In genomic region chr7:75558225-75558624, GRCm38 (mm10) we compare ENCODE assay signal across 15 mouse cellular contexts.
DNase-seq lines count a peak whose midpoint lies in the region; ATAC-seq and TF ChIP-seq lines count a peak whose summit lies in the region.
"Had no signal": no experiment of that assay in that cellular context is flagged by ENCODE, and none has a peak within 500 bp of the region (broad histone marks: within the 10 kb centered on the region; RNA-seq: fewer than 3 reads in every experiment).

No protein-coding gene starts in this region.

- no peaks in the 10 kb centered on the region for H3K27me3 ChIP-seq in lung, embryonic 14.5 days (ENCODE audit: insufficient read depth, low read length)
- H3K27me3 ChIP-seq in intestine, embryonic 15.5 days (replicated peaks) = no peaks in the 10 kb centered on the region
- no peaks in the 10 kb centered on the region for H3K27me3 ChIP-seq in stomach, embryonic 16.5 days (ENCODE audit: control insufficient read depth, insufficient read depth, low read length)
- H3K27me3 ChIP-seq: forebrain, embryonic 12.5 days; neural tube, embryonic 12.5 days had no signal

- H3K4me1 ChIP-seq in lung, embryonic 14.5 days (ENCODE audit: insufficient read depth) = peaks cover 8% of the 10 kb centered on the region
- peaks cover 6% of the 10 kb centered on the region for H3K4me1 ChIP-seq in lung, adult 2 months (ENCODE audit: control insufficient read depth, insufficient read depth, low read length)
- peaks cover 12% of the 10 kb centered on the region for H3K4me1 ChIP-seq in intestine, embryonic 15.5 days (replicated peaks)
- peaks cover 40% of the 10 kb centered on the region for H3K4me1 ChIP-seq in stomach, embryonic 16.5 days (ENCODE audit: control insufficient read depth, insufficient read depth, low read length)
- H3K4me1 ChIP-seq: neural tube, embryonic 12.5 days had no signal

- ATAC-seq in lung, embryonic 14.5 days (ENCODE audit: insufficient read depth) = no peak
- ATAC-seq in intestine, embryonic 15.5 days = 0 out of 2 replicates have a peak, but pooled peaks have one; percentile 24
- ATAC-seq in stomach, embryonic 16.5 days (ENCODE audit: insufficient read depth, low FRiP score) = peak; percentile 34; the same call in 1 of the 2 replicates

- H3K36me3 ChIP-seq in lung, embryonic 14.5 days (ENCODE audit: insufficient read depth) = no peaks in the 10 kb centered on the region
- no peaks in the 10 kb centered on the region for H3K36me3 ChIP-seq in intestine, embryonic 15.5 days
- no peaks in the 10 kb centered on the region for H3K36me3 ChIP-seq in stomach, embryonic 16.5 days (ENCODE audit: control insufficient read depth, insufficient read depth, low read length)
- H3K36me3 ChIP-seq: forebrain, embryonic 12.5 days; neural tube, embryonic 12.5 days had no signal

- TF ChIP-seq POLR2A in lung, adult 2 months (IDR thresholded peaks at IDR 0.05; ENCODE audit: borderline replicate concordance, extremely low read depth, low read depth, low read length) = no peak

- WGBS in lung, embryonic 14.5 days = 38% methylated on average over 1 of the region's 1 CpGs
- WGBS in lung, adult 2 months = 88% methylated on average over 1 of the region's 1 CpGs
- 57% methylated on average over 1 of the region's 1 CpGs for WGBS in intestine, embryonic 15.5 days
- 38% methylated on average over 1 of the region's 1 CpGs for WGBS in stomach, embryonic 16.5 days

- intact Hi-C loops in heart, postnatal 25 days (cut with DNase I) = loop anchor here (10.0 kb wide), 1 partner anchor 423 kb away; no protein-coding TSS in a partner anchor

- no peaks in the 10 kb centered on the region for H3K9me3 ChIP-seq in lung, embryonic 14.5 days (ENCODE audit: low read depth, low read length)
- no peaks in the 10 kb centered on the region for H3K9me3 ChIP-seq in intestine, embryonic 15.5 days
- no peaks in the 10 kb centered on the region for H3K9me3 ChIP-seq in stomach, embryonic 16.5 days (replicated peaks; ENCODE audit: control insufficient read depth, low read length)
- H3K9me3 ChIP-seq: forebrain, embryonic 12.5 days; neural tube, embryonic 12.5 days had no signal

- no peak for TF ChIP-seq CTCF in lung, embryonic 14.5 days (IDR thresholded peaks at IDR 0.05; ENCODE audit: low read depth)
- TF ChIP-seq CTCF in lung, adult 2 months (IDR thresholded peaks at IDR 0.05; ENCODE audit: insufficient read depth, low read length) = no peak

- H3K4me3 ChIP-seq in lung, embryonic 14.5 days (ENCODE audit: low read depth, low read length) = no peak overlapping the region
- H3K4me3 ChIP-seq in lung, adult 2 months (replicated peaks; ENCODE audit: extremely low read depth, low read depth, low read length) = no peak overlapping the region
- no peak overlapping the region for H3K4me3 ChIP-seq in intestine, embryonic 15.5 days (replicated peaks)
- H3K4me3 ChIP-seq in stomach, embryonic 16.5 days (replicated peaks; ENCODE audit: low read length) = no peak overlapping the region
- H3K4me3 ChIP-seq: forebrain, embryonic 12.5 days; layer of hippocampus, adult 2 months; neural tube, embryonic 12.5 days had no signal

- H3K9ac ChIP-seq in lung, embryonic 14.5 days = no peak overlapping the region
- no peak overlapping the region for H3K9ac ChIP-seq in intestine, embryonic 15.5 days
- H3K9ac ChIP-seq in stomach, embryonic 16.5 days (ENCODE audit: low read length) = no peak overlapping the region
- H3K9ac ChIP-seq: forebrain, embryonic 12.5 days; neural tube, embryonic 12.5 days had no signal

- DNase-seq in heart, adult 11 months = peak; percentile 86
- DNase-seq in heart, postnatal 25 days (ENCODE audit: low spot score) = no peak
- DNase-seq in lung, embryonic 14.5 days = no peak
- DNase-seq in lung, adult 2 months = no peak
- no peak for DNase-seq in cerebellum, adult 8-10 months
- no peak for DNase-seq in left cerebral cortex, adult 8-10 months (ENCODE audit: low spot score in 2 of 2)
- DNase-seq: adrenal gland, postnatal 10 days; heart, postnatal 10 days; lung, postnatal 10 days; midbrain, embryonic 14.5 days had no signal

- 0 out of 2 replicates have a peak overlapping the region, but pooled peaks have one; percentile 47 for H3K27ac ChIP-seq in lung, embryonic 14.5 days (ENCODE audit: low read depth)
- peak overlapping the region; percentile 62 for H3K27ac ChIP-seq in intestine, embryonic 15.5 days
- peak overlapping the region; percentile 68 for H3K27ac ChIP-seq in stomach, embryonic 16.5 days (ENCODE audit: low read length)
- H3K27ac ChIP-seq: forebrain, embryonic 12.5 days; layer of hippocampus, adult 2 months; neural tube, embryonic 12.5 days had no signal

- H3K4me2 ChIP-seq in lung, embryonic 14.5 days = no peak overlapping the region
- no peak overlapping the region for H3K4me2 ChIP-seq in intestine, embryonic 15.5 days (replicated peaks)
- H3K4me2 ChIP-seq in stomach, embryonic 16.5 days (ENCODE audit: low read depth, low read length) = no peak overlapping the region
- H3K4me2 ChIP-seq: forebrain, embryonic 12.5 days; neural tube, embryonic 12.5 days had no signal
